Mouse (Mus musculus) forebrain, embryonic 13.5 days (tissue): ENCODE results near the gene Gltpd2. TPM values are rescaled to one million over a fixed set of nuclear protein-coding genes. Genes with fewer than 3 reads are reported as not detected.
"Not testable (repeated sequence)": the region's sequence is repeated elsewhere in the genome, so short reads cannot be mapped to it uniquely, and the experiment has no call there.

ENCODE experiments used
- ATAC-seq: fragments of 200-750 bp; cut with Nextera tagmentation; 2 replicates; pipeline ENCODE4 v1.8.0; 2017
- H3K27ac ChIP-seq: fragments of 300-500 bp; sonication (generic); 2 replicates; pipeline ENCODE4 v1.5.1; 2015; ENCODE audit warnings: inconsistent platforms, mild to moderate bottlenecking, moderate library complexity
- H3K27me3 ChIP-seq: fragments of 300-500 bp; sonication (generic); 2 replicates; pipeline ENCODE4 v1.6.1; 2015; ENCODE audit warnings: mild to moderate bottlenecking, inconsistent platforms
- H3K36me3 ChIP-seq: fragments of 300-500 bp; sonication (generic); 2 replicates; pipeline ENCODE4 v1.6.1; 2015; ENCODE audit warnings: mild to moderate bottlenecking, inconsistent platforms; ENCODE audit not compliant: poor library complexity, severe bottlenecking
- H3K4me1 ChIP-seq: fragments of 300-500 bp; sonication (generic); 2 replicates; pipeline ENCODE4 v1.6.1; 2015; ENCODE audit warnings: inconsistent platforms
- H3K4me2 ChIP-seq: fragments of 300-500 bp; sonication (generic); 2 replicates; pipeline ENCODE4 v1.6.1; 2015; ENCODE audit warnings: inconsistent platforms, mild to moderate bottlenecking, moderate library complexity
- H3K4me3 ChIP-seq: fragments of 300-500 bp; sonication (generic); 2 replicates; pipeline ENCODE4 v1.5.1; 2015; ENCODE audit warnings: mild to moderate bottlenecking, inconsistent platforms
- H3K9ac ChIP-seq: fragments of 300-500 bp; sonication (generic); 2 replicates; pipeline ENCODE4 v1.6.1; 2015; ENCODE audit warnings: mild to moderate bottlenecking, inconsistent platforms
- H3K9me3 ChIP-seq: fragments of 300-500 bp; sonication (generic); replicated peaks from 2 replicates; pipeline ENCODE4 v1.6.1; 2016; ENCODE audit warnings: inconsistent platforms
- WGBS: fragments of 180-500 bp; shearing (Covaris S2); methylation state at CpG from one replicate; pipeline ENCODE4 v1.1.7; 2015; 5-methylcytosine and 5-hydroxymethylcytosine counted together
- polyA plus RNA-seq: library from polyadenylated mRNA; unstranded; fragments of >200 nt; fragmentation: Nextera tagmentation; extraction: Ambion mirVana; gene quantifications from 2 replicates; pipeline ENCODE4 v1.2.1, GENCODE M21; 2015

The Gltpd2 gene
- polyA plus RNA-seq: not detected in 2 replicates

- no peaks in the 10 kb centered on the region for H3K9me3 ChIP-seq
- H3K36me3 ChIP-seq: no peaks in the 10 kb centered on the region
- no peak for ATAC-seq
- no peak within 1 kb of the TSS for H3K27ac ChIP-seq
- peak within 1 kb of the TSS; percentile 19 for H3K4me3 ChIP-seq
- H3K27me3 ChIP-seq: peaks cover 15% of the 10 kb centered on the region; the same call in 1 of the 2 replicates
- H3K9ac ChIP-seq: peak within 1 kb of the TSS; percentile 55
- H3K4me2 ChIP-seq: peak within 1 kb of the TSS; percentile 52
- peaks cover 8% of the 10 kb centered on the region; the same call in 1 of the 2 replicates for H3K4me1 ChIP-seq
- WGBS: 81% methylated on average over 10 of the region's 10 CpGs
Measured at GRCm38 (mm10) chr11:70518923-70519322, at the start of gene Gltpd2. Gene Gltpd2, plus strand, starts transcription at chr11:70519196.

- Histone ChIP-seq H3K4me1 (peaks cover 14% of the 10 kb centered on the region), H3K9me3 (no peaks in the 10 kb centered on the region), H3K4me3 (no peak overlapping the region), H3K27me3 (peaks cover 14% of the 10 kb centered on the region), H3K36me3 (no peaks in the 10 kb centered on the region), H3K27ac (no peak overlapping the region), H3K4me2 (no peak overlapping the region), H3K9ac (no peak overlapping the region)
- no peak for ATAC-seq
- WGBS: 87% methylated on average over 3 of the region's 3 CpGs
Measured at GRCm38 (mm10) chr11:70469764-70470163, 49.2 kb upstream of the Gltpd2 start.

- H3K36me3 ChIP-seq: no peaks in the 10 kb centered on the region
- H3K9ac ChIP-seq: no peak overlapping the region
- H3K4me2 ChIP-seq: no peak overlapping the region
- H3K9me3 ChIP-seq: no peaks in the 10 kb centered on the region
- H3K4me1 ChIP-seq: no peaks in the 10 kb centered on the region
- no peak overlapping the region for H3K4me3 ChIP-seq
- ATAC-seq: no peak
- H3K27ac ChIP-seq: no peak overlapping the region
- H3K27me3 ChIP-seq: no peaks in the 10 kb centered on the region
Measured at GRCm38 (mm10) chr11:70472716-70473115, 46.3 kb upstream of the Gltpd2 start.

- H3K27me3 ChIP-seq, ATAC-seq, H3K4me2 ChIP-seq, H3K9me3 ChIP-seq, H3K9ac ChIP-seq, H3K4me1 ChIP-seq, H3K4me3 ChIP-seq, H3K36me3 ChIP-seq, H3K27ac ChIP-seq: not testable (repeated sequence)
- 93% methylated on average over 5 of the region's 5 CpGs for WGBS
Measured at GRCm38 (mm10) chr11:70473291-70473690, 45.7 kb upstream of the Gltpd2 start.

- Histone ChIP-seq H3K9me3 (no peaks in the 10 kb centered on the region), H3K4me1 (no peaks in the 10 kb centered on the region), H3K9ac (no peak overlapping the region), H3K4me2 (no peak overlapping the region), H3K36me3 (no peaks in the 10 kb centered on the region), H3K27ac (no peak overlapping the region), H3K27me3 (no peaks in the 10 kb centered on the region), H3K4me3 (no peak overlapping the region)
- 85% methylated on average over 12 of the region's 12 CpGs for WGBS
- no peak for ATAC-seq
Measured at GRCm38 (mm10) chr11:70474872-70475534, 44.0 kb upstream of the Gltpd2 start.

- WGBS: 63% methylated on average over 2 of the region's 2 CpGs
- ATAC-seq: no peak
- H3K9ac ChIP-seq: no peak overlapping the region
Measured at GRCm38 (mm10) chr11:70485498-70485897, 33.5 kb upstream of the Gltpd2 start.

GRCm38 (mm10) chr11:70487816-70488215 is 31.2 kb upstream of the Gltpd2 start:
- WGBS: 59% methylated on average over 4 of the region's 4 CpGs
- no peak overlapping the region for H3K4me2 ChIP-seq
- no peaks in the 10 kb centered on the region for H3K4me1 ChIP-seq
- no peaks in the 10 kb centered on the region for H3K36me3 ChIP-seq
- H3K9me3 ChIP-seq: no peaks in the 10 kb centered on the region
- H3K4me3 ChIP-seq: no peak overlapping the region
- no peak overlapping the region for H3K27ac ChIP-seq
- H3K9ac ChIP-seq: no peak overlapping the region
- no peak for ATAC-seq
- no peaks in the 10 kb centered on the region for H3K27me3 ChIP-seq

More at GRCm38 (mm10) chr11:70485498-70485897, 33.5 kb upstream of the Gltpd2 start:
- Histone ChIP-seq H3K9me3 (no peaks in the 10 kb centered on the region), H3K4me1 (no peaks in the 10 kb centered on the region), H3K4me3 (no peak overlapping the region), H3K4me2 (no peak overlapping the region), H3K27ac (no peak overlapping the region), H3K36me3 (no peaks in the 10 kb centered on the region), H3K27me3 (no peaks in the 10 kb centered on the region)

- no peaks in the 10 kb centered on the region for H3K4me1 ChIP-seq
- H3K9me3 ChIP-seq: no peaks in the 10 kb centered on the region
- 86% methylated on average over 3 of the region's 3 CpGs for WGBS
- H3K4me3 ChIP-seq: no peak overlapping the region
- ATAC-seq: no peak
- H3K4me2 ChIP-seq: no peak overlapping the region
- no peak overlapping the region for H3K9ac ChIP-seq
- no peaks in the 10 kb centered on the region for H3K36me3 ChIP-seq
- no peaks in the 10 kb centered on the region for H3K27me3 ChIP-seq
- no peak overlapping the region for H3K27ac ChIP-seq
Measured at GRCm38 (mm10) chr11:70489138-70489537, 29.9 kb upstream of the Gltpd2 start.

- no peaks in the 10 kb centered on the region for H3K4me1 ChIP-seq
- no peak overlapping the region for H3K4me3 ChIP-seq
- H3K4me2 ChIP-seq: no peak overlapping the region
- no peak for ATAC-seq
- no peaks in the 10 kb centered on the region for H3K36me3 ChIP-seq
- no peak overlapping the region for H3K27ac ChIP-seq
- no peaks in the 10 kb centered on the region for H3K27me3 ChIP-seq
- H3K9me3 ChIP-seq: no peaks in the 10 kb centered on the region
- WGBS: 91% methylated on average over 6 of the region's 6 CpGs
- H3K9ac ChIP-seq: no peak overlapping the region
Measured at GRCm38 (mm10) chr11:70489684-70490083, 29.3 kb upstream of the Gltpd2 start.

- Histone ChIP-seq H3K9me3 (no peaks in the 10 kb centered on the region), H3K9ac (no peak overlapping the region), H3K4me3 (no peak overlapping the region), H3K27me3 (no peaks in the 10 kb centered on the region), H3K4me1 (no peaks in the 10 kb centered on the region), H3K27ac (no peak overlapping the region), H3K4me2 (no peak overlapping the region), H3K36me3 (no peaks in the 10 kb centered on the region)
- no peak for ATAC-seq
- 71% methylated on average over 14 of the region's 14 CpGs for WGBS
Measured at GRCm38 (mm10) chr11:70499566-70500475, 19.2 kb upstream of the Gltpd2 start.

GRCm38 (mm10) chr11:70500476-70500812 is 18.6 kb upstream of the Gltpd2 start:
- Histone ChIP-seq H3K4me2 (no peak overlapping the region), H3K9ac (no peak overlapping the region)

GRCm38 (mm10) chr11:70502018-70502417 is 17.0 kb upstream of the Gltpd2 start:
- Histone ChIP-seq H3K4me1 (no peaks in the 10 kb centered on the region), H3K4me2 (no peak overlapping the region), H3K36me3 (no peaks in the 10 kb centered on the region), H3K27me3 (no peaks in the 10 kb centered on the region), H3K9me3 (no peaks in the 10 kb centered on the region), H3K27ac (no peak overlapping the region), H3K9ac (no peak overlapping the region), H3K4me3 (no peak overlapping the region)
- WGBS: 77% methylated on average over 3 of the region's 3 CpGs
- ATAC-seq: no peak

More at GRCm38 (mm10) chr11:70500476-70500812, 18.6 kb upstream of the Gltpd2 start:
- WGBS: 91% methylated on average over 1 of the region's 1 CpGs
- ATAC-seq: no peak
- Histone ChIP-seq H3K9me3 (no peaks in the 10 kb centered on the region), H3K36me3 (no peaks in the 10 kb centered on the region), H3K27ac (no peak overlapping the region), H3K4me3 (no peak overlapping the region), H3K27me3 (no peaks in the 10 kb centered on the region), H3K4me1 (no peaks in the 10 kb centered on the region)
